Mouse (Mus musculus) regulatory T cell (primary cell): ENCODE measurements around the gene Afp.

Experiments
- in situ Hi-C: fragments of 300-600 bp; cut with MboI, MseI; formaldehyde crosslinking; loops from one replicate; pipeline ENCODE4 v1.15.1; 2025; ENCODE audit warnings: high pct_unique_total_duplicates

Afp gene

DNA sequence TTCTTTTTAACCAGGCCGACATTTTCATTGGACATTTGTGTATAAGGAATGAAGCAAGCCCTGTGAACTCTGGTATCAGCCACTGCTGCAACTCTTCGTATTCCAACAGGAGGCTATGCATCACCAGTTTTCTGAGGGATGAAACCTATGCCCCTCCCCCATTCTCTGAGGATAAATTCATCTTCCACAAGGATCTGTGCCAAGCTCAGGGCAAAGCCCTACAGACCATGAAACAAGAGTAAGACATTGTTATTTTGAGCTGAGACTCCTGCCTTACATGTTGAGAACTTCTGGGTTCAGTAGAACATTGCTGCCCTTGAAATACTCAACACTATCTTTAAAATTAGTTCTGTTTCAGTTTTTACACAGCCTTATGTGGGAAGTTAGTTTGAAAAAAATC, 16.0 kb downstream of the Afp start:
- in situ Hi-C loops, result loop anchor here (10.0 kb wide), 1 partner anchor 122 kb away; no protein-coding TSS in a partner anchor

GRCm38 (mm10) chr5:90507411-90507949, 16.9 kb downstream of the Afp start:
- in situ Hi-C loops, result loop anchor here (10.0 kb wide), 1 partner anchor 123 kb away; no protein-coding TSS in a partner anchor

DNA sequence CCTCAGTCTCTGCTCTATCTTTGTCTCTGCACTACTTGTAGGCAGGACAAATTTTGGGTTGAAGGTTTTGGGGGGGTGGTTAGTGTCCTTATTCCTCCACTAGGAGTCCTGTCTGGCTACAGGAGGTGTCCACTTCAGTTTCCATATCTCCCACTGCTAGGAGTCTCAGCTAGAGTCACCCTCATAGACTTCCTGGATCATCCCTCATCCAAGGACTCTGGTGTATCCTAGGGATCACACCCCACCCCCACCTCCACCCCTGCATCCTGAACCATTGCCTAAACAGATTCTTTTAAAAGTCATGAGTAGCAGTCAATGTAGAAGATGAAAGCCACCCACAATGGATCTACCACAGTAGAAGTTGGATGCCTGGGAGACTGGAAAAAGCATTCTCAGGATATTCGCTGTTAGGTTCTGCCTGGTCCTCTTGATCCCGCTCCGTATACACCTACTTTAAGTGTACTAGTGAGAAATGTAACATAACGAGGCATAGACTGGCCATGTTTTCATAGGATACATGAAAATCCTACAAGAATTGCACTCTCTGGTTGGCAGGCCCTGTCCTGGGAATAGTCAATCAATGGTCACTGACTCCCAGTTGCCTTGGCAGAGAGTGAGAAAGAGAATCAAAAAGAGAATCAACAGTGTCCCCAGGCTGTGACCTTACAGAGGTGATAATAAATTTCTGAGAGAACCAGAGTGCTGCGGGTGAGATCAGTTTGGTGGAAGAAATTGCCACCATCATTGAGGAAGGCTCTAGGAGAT, 19.5 kb downstream of the Afp start:
- in situ Hi-C loops, result loop anchor here (10.0 kb wide), 1 partner anchor 125 kb away; no protein-coding TSS in a partner anchor

DNA sequence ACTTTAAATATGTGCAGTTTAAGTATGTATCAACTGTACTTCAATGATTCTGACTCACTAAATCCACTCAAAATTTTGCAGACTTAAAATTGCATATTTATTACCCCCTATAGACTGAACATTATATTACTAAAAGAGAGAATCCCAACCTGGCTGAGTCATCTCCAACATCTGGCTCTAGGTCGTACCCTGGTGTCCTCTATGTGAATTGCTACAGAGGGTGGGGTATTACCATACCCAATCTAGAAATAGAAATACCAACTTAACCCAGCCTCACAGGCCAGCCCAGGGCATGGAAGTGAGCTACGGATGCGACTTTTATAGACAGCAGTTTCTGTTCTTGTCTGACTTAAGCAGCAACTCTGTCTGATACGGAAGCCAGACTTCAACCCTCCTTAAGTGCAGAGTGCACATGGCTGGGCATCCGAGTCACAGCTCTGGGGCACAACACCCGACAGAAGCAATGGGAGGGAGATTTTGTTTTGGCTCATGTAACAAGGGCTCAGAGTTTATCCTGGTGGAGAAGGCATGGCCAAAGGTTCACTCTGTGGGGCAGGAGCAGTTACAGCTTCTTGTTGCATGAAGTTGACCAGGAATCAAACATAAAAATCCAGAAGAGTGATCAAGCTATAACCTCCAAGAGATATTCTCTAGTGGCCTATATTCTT, 21.9 kb downstream of the Afp start:
- in situ Hi-C loops, result no loop called here

GRCm38 (mm10) chr5:90515561-90515960, 25.0 kb downstream of the Afp start:
- in situ Hi-C loops, result no loop called here

DNA sequence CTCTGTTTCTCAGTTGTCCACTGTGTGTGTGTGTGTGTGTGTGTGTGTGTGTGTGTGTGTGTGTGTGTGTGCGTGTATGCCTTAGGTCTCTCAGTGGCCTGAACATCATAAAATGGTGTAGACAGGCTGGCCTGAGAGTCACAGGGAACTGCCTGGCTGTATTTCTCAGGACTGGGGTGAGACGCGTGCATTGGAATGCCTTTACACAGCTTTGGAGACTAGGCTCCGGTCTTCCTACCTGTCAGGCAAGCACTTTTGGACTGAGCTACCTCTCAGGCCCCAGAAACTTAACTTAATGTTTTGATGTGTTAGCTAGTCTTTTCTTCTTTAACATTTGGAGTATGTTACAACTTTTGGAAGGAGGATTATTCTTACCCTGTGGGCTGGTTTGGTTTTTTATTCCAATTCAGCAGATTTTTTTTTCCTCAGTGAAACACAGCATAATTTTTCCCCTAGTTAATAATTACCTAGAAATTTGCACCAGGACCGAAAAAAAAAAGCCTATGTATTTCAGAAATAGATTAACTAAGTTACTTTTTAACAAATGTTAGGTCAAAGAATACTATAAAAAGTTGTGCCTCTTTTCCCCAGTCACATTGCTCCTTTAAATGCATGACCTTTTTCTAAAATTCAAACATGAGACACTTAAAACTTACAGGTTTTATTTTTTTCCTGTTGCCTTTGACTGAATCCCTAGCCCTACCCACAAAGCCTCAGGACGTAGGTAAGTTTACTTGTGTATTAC, 28.0 kb downstream of the Afp start, which contains the start of gene Afm:
Gene Afm (plus strand): TSS at position 577 of the 745 bp plus-strand sequence.
- in situ Hi-C loops, result no loop called here

- in situ Hi-C loops, result no loop called here
Observed at GRCm38 (mm10) chr5:90551191-90551590, 60.7 kb downstream of the Afp start.

DNA sequence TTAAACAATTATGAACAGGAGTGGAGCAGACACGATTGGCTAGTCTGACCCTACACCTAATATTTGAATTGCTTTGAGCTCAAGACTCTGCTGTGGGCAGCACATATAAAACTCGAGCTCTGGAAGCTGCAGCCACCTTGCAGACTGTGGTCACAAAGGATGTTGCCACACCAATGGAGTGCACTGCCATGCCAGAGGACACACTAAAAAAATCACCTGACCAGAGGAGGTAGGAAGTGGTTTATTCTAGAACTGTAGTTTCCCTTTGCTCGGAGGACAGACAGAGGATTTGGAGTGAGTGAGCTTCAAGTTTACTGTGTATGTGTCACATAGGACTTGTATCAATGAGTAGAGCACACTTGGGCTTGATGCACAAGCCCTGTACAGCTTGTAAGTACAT, 65.5 kb downstream of the Afp start:
- in situ Hi-C loops, result no loop called here
